Mouse (Mus musculus): ENCODE data around the gene Xpnpep3. TPM values are rescaled to one million over a fixed set of nuclear protein-coding genes. Genes with fewer than 3 reads are reported as not detected.

Xpnpep3 gene
- polyA plus RNA-seq, 1 experiment from 2014 or later = 11.6 TPM

DNA sequence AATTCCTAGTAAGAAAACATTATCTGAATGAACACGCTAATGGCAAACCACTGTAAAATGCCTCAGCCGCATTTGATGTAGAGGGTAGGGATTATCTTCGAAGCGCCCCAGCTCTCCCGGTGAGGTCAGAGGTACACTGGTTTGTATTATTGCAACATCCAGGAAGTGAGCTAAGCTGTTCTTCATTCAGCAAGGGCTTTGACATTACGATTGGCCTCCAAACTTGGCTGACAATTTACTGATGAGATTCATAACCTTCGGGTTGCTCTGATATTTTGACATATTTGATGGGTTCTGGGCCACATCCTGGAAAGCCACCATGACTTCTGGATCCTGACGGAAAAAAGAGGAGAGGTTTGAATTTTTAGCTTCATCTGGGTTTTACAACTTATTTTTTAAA lies 34.7 kb upstream of the Xpnpep3 start:
- 95% methylated on average over 8 of the region's 8 CpGs for WGBS
- Histone ChIP-seq H3K9ac (no peak overlapping the region), H3K27me3 (no peaks in the 10 kb centered on the region), H3K9me3 (replicated peaks) (no peaks in the 10 kb centered on the region), H3K4me2 (replicated peaks) (no peak overlapping the region), H3K27ac (no peak overlapping the region), H3K4me3 (no peak overlapping the region), H3K4me1 (peaks cover 7% of the 10 kb centered on the region; the same call in 1 of the 2 replicates), H3K36me3 (peaks cover 62% of the 10 kb centered on the region)
- no peak for ATAC-seq (ENCODE audit: low FRiP score)

DNA sequence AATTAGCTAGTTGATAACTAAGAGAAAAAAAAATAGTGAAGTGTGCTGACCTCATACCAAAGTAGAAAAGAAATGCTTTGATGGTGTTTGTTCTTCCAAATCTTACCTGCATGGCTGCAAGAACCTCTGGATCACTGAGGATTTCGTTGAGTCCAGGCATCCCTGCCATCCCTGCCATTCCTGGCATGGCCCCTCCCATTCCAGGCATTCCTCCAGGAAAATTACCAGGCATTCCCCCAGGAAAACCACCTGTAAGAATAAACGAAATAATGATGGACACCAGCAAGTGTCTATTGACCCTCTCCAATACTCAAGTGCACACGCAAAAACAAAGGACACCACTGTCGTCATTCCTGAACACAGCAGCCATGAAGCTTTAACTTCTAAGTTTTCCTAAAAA lies 33.7 kb upstream of the Xpnpep3 start:
- Histone ChIP-seq H3K9ac (no peak overlapping the region), H3K9me3 (replicated peaks) (no peaks in the 10 kb centered on the region), H3K36me3 (peaks cover 69% of the 10 kb centered on the region), H3K4me3 (no peak overlapping the region), H3K27ac (no peak overlapping the region), H3K4me1 (peaks cover 2% of the 10 kb centered on the region; the same call in 1 of the 2 replicates), H3K4me2 (replicated peaks) (no peak overlapping the region), H3K27me3 (no peaks in the 10 kb centered on the region)
- ATAC-seq (ENCODE audit: low FRiP score) = no peak
- 89% methylated on average over 4 of the region's 4 CpGs for WGBS

DNA sequence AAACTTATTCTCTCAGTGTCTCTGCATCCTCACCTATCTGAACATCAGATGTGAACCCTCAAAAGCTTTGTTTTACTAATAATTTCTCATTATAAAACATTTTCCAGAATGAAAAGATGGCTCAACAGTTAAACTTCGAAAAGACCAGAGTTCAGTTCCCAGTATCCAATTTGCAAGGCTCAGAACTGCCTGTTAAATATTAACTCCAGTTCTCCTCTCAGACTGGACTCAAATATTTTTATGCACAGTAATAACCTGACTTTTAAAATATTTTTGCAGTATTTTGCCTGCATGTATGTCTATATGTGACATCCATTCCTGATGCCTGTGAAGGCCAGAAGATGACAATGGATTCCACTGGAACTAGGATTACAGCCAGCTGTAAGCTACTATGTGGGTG lies 31.3 kb upstream of the Xpnpep3 start:
- 94% methylated on average over 1 of the region's 1 CpGs for WGBS
- Histone ChIP-seq H3K27ac (no peak overlapping the region), H3K9ac (no peak overlapping the region), H3K4me2 (replicated peaks) (no peak overlapping the region), H3K27me3 (no peaks in the 10 kb centered on the region), H3K4me1 (no peaks in the 10 kb centered on the region), H3K36me3 (peaks cover 83% of the 10 kb centered on the region), H3K9me3 (replicated peaks) (no peaks in the 10 kb centered on the region), H3K4me3 (no peak overlapping the region)
- ATAC-seq (ENCODE audit: low FRiP score) = no peak

DNA sequence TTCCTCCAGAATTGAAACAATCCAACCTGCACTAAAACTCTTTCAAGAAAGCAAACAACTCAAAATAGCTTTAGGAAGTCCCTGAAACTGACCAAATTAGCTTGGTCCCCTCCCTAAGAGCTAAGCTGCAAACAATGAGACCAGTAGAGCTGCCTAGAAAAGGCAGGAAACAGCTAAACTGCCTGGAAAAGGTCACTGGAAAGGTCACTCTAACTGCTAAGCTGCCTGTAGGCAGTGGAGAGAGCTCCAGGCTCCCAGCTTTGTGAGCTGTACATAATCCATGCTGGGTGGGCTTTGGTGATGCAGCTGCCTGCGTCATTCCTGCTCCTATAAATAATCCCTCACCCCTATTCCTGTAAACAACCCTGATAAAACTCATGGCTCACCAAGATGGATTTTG lies 29.6 kb upstream of the Xpnpep3 start:
- no peak overlapping the region for H3K9ac ChIP-seq

DNA sequence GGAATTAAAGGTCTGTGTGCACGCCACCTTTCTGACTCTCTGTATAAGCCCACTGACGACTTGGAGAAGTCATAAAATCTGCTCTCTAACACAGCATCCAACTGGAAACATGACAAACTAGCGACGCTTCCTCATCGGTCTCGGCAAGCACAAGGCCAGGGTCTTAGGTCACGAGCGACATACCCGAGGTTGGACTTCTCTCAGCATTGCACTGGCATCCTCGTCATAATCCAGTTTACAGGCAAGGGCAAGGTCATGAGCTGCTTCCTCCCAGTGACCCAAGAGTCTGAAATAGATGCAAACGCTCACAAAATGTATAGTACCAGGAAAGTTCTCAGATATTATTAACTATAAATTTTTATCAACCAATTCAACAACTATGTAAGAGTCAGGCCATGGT lies 25.3 kb upstream of the Xpnpep3 start:
- peaks cover 69% of the 10 kb centered on the region for H3K36me3 ChIP-seq

More for the DNA sequence above, 29.6 kb upstream of the Xpnpep3 start:
- no peak overlapping the region for H3K27ac ChIP-seq
- no peak for ATAC-seq (ENCODE audit: low FRiP score)
- no peak overlapping the region for H3K4me2 ChIP-seq (replicated peaks)
- peaks cover 79% of the 10 kb centered on the region for H3K36me3 ChIP-seq
- no peak overlapping the region for H3K4me3 ChIP-seq
- H3K9me3 ChIP-seq (replicated peaks) = no peaks in the 10 kb centered on the region
- H3K4me1 ChIP-seq = no peaks in the 10 kb centered on the region
- H3K27me3 ChIP-seq = no peaks in the 10 kb centered on the region
- 71% methylated on average over 1 of the region's 1 CpGs for WGBS

DNA sequence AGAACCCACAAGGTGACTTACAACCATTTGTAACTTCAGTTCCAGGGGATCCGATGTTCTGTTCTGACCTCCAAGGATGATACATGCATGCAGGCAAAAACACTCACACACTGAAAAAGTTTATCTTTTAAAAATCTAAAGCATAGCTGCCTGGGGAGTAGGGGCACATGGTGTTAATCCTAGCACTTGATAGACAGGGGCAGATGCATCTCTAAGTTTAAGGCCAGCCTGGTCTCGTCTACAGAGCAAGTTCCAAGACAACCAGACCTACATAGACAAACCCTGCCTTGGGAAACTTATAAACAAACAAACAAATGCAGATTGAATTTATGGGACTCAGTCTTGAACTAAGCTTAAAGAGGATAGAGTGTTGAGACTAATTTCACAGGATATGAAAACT lies 21.1 kb upstream of the Xpnpep3 start:
- H3K4me2 ChIP-seq (replicated peaks) = no peak overlapping the region
- WGBS = 88% methylated on average over 2 of the region's 2 CpGs

More for the DNA sequence above, 25.3 kb upstream of the Xpnpep3 start:
- ATAC-seq (ENCODE audit: low FRiP score) = no peak
- H3K9ac ChIP-seq = no peak overlapping the region
- H3K4me1 ChIP-seq = no peaks in the 10 kb centered on the region
- no peaks in the 10 kb centered on the region for H3K9me3 ChIP-seq (replicated peaks)
- H3K27ac ChIP-seq = no peak overlapping the region
- 92% methylated on average over 11 of the region's 11 CpGs for WGBS
- H3K4me2 ChIP-seq (replicated peaks) = no peak overlapping the region
- H3K27me3 ChIP-seq = no peaks in the 10 kb centered on the region
- H3K4me3 ChIP-seq = no peak overlapping the region

DNA sequence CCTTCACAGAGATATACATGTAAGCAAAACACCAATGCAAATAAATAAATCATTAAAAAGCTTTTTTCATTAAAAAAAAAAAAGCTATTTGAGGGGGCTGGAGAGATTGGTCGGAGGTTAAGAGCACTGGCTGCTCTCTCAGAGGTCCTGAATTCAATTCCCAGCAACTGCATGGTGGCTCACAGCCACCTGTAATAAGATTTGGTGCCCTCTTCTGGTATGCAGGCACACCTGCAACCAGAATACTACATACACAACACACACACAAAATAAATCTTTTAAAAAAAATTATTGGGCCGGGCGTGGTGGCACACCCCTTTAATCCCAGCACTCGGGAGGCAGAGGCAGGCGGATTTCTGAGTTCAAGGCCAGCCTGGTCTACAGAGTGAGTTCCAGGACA lies 13.6 kb upstream of the Xpnpep3 start:
- Histone ChIP-seq H3K4me1 (no peaks in the 10 kb centered on the region), H3K9ac (no peak overlapping the region), H3K36me3 (peaks cover 83% of the 10 kb centered on the region), H3K4me2 (replicated peaks) (no peak overlapping the region), H3K4me3 (no peak overlapping the region), H3K27ac (no peak overlapping the region), H3K9me3 (replicated peaks) (no peaks in the 10 kb centered on the region), H3K27me3 (no peaks in the 10 kb centered on the region)
- WGBS = 97% methylated on average over 5 of the region's 5 CpGs
- ATAC-seq (ENCODE audit: low FRiP score) = no peak

More for the DNA sequence above, 21.1 kb upstream of the Xpnpep3 start:
- H3K27ac ChIP-seq = no peak overlapping the region
- H3K4me1 ChIP-seq = no peaks in the 10 kb centered on the region
- ATAC-seq (ENCODE audit: low FRiP score) = no peak
- peaks cover 61% of the 10 kb centered on the region for H3K36me3 ChIP-seq
- H3K9me3 ChIP-seq (replicated peaks) = no peaks in the 10 kb centered on the region
- H3K27me3 ChIP-seq = no peaks in the 10 kb centered on the region
- no peak overlapping the region for H3K9ac ChIP-seq
- H3K4me3 ChIP-seq = no peak overlapping the region

DNA sequence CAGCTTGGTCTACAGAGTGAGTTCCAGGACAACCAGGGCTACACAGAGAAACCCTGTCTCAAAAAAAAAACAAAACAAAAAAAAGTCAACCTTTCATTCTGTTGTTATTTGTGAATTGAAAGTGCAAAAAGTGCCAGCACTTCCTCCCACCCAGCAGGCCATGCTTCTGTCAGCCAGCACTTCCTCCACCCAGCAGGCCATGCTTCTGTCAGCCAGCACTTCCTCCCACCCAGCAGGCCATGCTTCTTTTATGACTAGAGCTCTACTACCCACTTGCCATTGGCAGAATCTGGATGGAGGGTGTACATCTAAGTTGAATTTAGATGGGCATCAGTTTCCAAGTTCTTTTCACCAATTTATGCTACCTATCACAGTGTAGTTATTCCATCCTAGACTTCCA lies 6.9 kb upstream of the Xpnpep3 start:
- H3K36me3 ChIP-seq = peaks cover 33% of the 10 kb centered on the region

DNA sequence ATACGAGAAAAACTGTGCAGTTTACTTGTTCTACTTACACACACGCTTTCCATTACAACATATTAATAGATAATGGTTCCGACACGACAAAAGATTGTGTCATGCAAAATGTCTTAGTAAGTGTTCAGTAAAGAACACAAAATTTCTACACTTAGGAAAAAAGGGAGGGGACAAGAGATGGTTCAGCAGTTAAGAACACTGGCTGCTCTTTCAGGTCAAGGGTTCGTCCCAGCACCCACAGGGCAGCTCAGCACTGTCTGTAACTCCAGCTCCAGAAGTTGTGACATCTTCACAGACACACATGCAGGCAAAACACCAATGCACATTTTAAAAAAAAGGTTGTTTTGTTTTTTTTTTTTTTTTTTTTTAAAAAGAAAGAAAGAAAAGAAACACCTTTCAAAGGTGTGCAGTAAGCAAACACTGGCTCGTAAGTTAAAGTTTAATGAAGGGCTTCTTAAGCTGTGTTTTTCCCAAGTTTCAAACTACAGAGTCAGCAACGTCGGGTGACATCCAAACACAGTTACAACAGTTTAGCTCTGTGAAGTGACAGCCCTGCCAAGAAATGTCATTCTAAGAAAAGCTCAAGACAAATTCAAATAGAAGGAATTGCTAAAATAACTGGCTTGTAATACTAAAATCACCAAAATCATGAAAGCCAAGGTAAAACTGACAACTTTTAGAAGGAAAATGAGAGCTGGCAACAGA lies 5.6 kb upstream of the Xpnpep3 start:
- no peaks in the 10 kb centered on the region for H3K27me3 ChIP-seq
- H3K9ac ChIP-seq = no peak overlapping the region
- H3K4me2 ChIP-seq (replicated peaks) = no peak overlapping the region
- peaks cover 15% of the 10 kb centered on the region for H3K4me1 ChIP-seq
- H3K9me3 ChIP-seq (replicated peaks) = no peaks in the 10 kb centered on the region
- peaks cover 21% of the 10 kb centered on the region for H3K36me3 ChIP-seq
- WGBS = 91% methylated on average over 8 of the region's 8 CpGs
- H3K4me3 ChIP-seq = no peak overlapping the region
- ATAC-seq (ENCODE audit: low FRiP score) = no peak
- no peak overlapping the region for H3K27ac ChIP-seq

More for the DNA sequence above, 6.9 kb upstream of the Xpnpep3 start:
- ATAC-seq (ENCODE audit: low FRiP score) = no peak
- no peak overlapping the region for H3K27ac ChIP-seq
- H3K4me3 ChIP-seq = no peak overlapping the region
- no peak overlapping the region for H3K4me2 ChIP-seq (replicated peaks)
- peaks cover 9% of the 10 kb centered on the region; the same call in 1 of the 2 replicates for H3K4me1 ChIP-seq
- H3K9me3 ChIP-seq (replicated peaks) = no peaks in the 10 kb centered on the region
- no peak overlapping the region for H3K9ac ChIP-seq
- no peaks in the 10 kb centered on the region for H3K27me3 ChIP-seq

DNA sequence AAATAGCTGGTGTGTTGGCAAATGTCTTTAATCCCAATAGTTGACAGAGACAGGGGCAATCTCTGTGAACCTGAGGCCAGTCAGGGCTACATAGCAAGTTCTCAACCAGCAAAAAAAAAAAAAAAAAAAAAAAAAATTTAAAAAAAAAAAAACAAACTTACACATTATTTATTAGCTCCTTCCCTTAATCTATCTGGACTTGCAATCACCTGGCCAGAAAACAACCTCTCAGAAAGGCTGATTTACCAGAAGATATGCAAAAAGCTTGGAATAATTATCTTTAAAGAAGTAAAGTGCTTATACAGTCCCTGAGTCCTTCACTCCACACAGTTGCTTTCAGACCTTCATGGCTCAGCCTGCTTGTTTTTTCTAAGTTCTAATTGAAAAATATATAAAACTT lies 1.7 kb upstream of the Xpnpep3 start:
- Histone ChIP-seq H3K4me2 (replicated peaks) (peak overlapping the region; percentile 71), H3K9ac (peak overlapping the region; percentile 95; the same call in 1 of the 2 replicates), H3K36me3 (no peaks in the 10 kb centered on the region), H3K9me3 (replicated peaks) (no peaks in the 10 kb centered on the region), H3K27ac (no peak overlapping the region), H3K4me1 (peaks cover 22% of the 10 kb centered on the region), H3K27me3 (no peaks in the 10 kb centered on the region), H3K4me3 (peak overlapping the region; percentile 91)
- no peak for ATAC-seq (ENCODE audit: low FRiP score)

DNA sequence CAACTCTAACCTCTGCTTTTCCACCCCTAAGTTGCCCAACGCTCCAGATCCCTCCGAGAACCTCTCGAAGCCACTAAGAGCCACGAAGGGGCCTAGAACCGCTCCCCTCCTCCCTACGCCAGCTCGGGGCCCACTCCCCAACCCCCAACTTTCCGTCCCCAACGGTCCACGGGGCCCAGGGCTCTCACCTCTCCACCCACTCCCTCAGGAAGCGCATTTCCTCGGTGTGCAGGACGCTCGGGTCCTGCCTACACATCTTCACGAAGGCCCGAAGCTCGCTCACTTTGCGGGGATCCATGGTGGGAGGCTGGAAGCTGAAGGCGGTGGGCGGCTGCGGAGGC lies 671 bp upstream of the Xpnpep3 start:
- Histone ChIP-seq H3K4me1 (peaks cover 22% of the 10 kb centered on the region), H3K9me3 (replicated peaks) (no peaks in the 10 kb centered on the region), H3K27me3 (no peaks in the 10 kb centered on the region), H3K27ac (peak overlapping the region; percentile 93), H3K4me3 (peak overlapping the region; percentile 91), H3K9ac (peak overlapping the region; percentile 95), H3K36me3 (no peaks in the 10 kb centered on the region), H3K4me2 (replicated peaks) (peak overlapping the region; percentile 71)
- ATAC-seq (ENCODE audit: low FRiP score) = no peak; the same call in 1 of the 2 replicates
- under 1% methylated on average over 21 of the region's 21 CpGs for WGBS

DNA sequence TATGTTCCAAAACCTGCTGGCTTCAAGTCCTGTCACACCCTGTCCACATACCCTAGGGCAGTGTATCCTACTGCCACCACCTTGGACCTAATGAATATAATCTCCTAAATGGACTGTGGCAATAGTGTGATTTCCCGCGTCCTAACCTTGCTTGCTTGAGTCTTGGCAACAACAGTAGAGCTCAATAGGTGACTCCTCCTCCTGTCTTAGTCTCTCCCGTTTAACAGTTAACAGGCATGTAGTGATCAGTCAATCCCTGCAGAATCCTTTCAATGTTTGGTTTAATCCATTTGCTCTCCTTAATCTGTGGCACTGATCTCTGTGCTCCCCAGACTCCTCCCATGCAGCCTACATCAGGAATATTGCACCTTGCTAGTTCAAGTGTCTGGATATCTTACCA lies 5.1 kb downstream of the Xpnpep3 start:
- Histone ChIP-seq H3K4me1 (peaks cover 7% of the 10 kb centered on the region), H3K4me3 (no peak overlapping the region), H3K9me3 (replicated peaks) (no peaks in the 10 kb centered on the region), H3K36me3 (no peaks in the 10 kb centered on the region), H3K27ac (no peak overlapping the region), H3K27me3 (no peaks in the 10 kb centered on the region), H3K9ac (no peak overlapping the region), H3K4me2 (replicated peaks) (no peak overlapping the region)
- ATAC-seq (ENCODE audit: low FRiP score) = no peak
- WGBS = 90% methylated on average over 3 of the region's 3 CpGs

DNA sequence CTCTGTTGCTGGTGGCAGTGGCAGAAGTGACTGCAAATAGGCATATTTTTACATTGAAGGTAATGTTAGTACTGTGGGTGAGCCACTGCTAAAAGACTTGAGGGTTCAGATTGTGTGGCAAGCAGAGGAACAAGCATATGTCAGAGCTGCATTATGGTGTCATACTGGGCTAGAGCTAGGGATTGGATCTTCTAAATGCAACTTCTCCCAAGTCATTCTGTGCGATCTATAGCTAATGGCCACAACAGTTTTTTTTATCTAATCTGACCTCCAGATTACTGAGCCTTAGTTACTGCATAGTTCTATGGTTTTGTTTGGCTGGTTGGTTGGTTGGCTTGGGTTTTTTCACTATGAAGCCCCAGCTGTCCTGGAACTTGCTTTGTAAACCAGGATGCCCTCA lies 8.3 kb downstream of the Xpnpep3 start, which contains the start of gene Dnajb7:
Gene Dnajb7 (minus strand): TSS at position 101 of the 400 bp plus-strand sequence.
- Histone ChIP-seq H3K36me3 (no peaks in the 10 kb centered on the region), H3K4me1 (no peaks in the 10 kb centered on the region), H3K9ac (no peak within 1 kb of the TSS), H3K27ac (no peak within 1 kb of the TSS), H3K9me3 (replicated peaks) (no peaks in the 10 kb centered on the region), H3K4me2 (replicated peaks) (no peak within 1 kb of the TSS), H3K27me3 (no peaks in the 10 kb centered on the region), H3K4me3 (no peak within 1 kb of the TSS)
- no peak for ATAC-seq (ENCODE audit: low FRiP score)
- WGBS = 100% methylated on average over 1 of the region's 1 CpGs

All from hindbrain, embryonic 12.5 days (tissue).